Mouse (Mus musculus): ENCODE results near the gene Prkab1.

Gene Prkab1

GRCm38 (mm10) chr5:116018196-116018595, 6.1 kb downstream of the Prkab1 start:
- DNase-seq (ENCODE audit: low read depth, low spot score): no peak

- DNase-seq (ENCODE audit: low read depth, low spot score): no peak
Measured at GRCm38 (mm10) chr5:116017391-116017790, 6.9 kb downstream of the Prkab1 start.

- DNase-seq (ENCODE audit: low read depth, low spot score): no peak
Measured at GRCm38 (mm10) chr5:116016542-116016941, 7.8 kb downstream of the Prkab1 start.

GRCm38 (mm10) chr5:116014237-116014636, 10.1 kb downstream of the Prkab1 start:
- DNase-seq (ENCODE audit: low read depth, low spot score): no peak

- DNase-seq (ENCODE audit: low read depth, low spot score): no peak
Measured at GRCm38 (mm10) chr5:116013821-116014220, 10.5 kb downstream of the Prkab1 start.

GRCm38 (mm10) chr5:116012503-116012902, 11.8 kb downstream of the Prkab1 start:
- DNase-seq (ENCODE audit: low read depth, low spot score): no peak

GRCm38 (mm10) chr5:116011700-116012099, 12.6 kb downstream of the Prkab1 start:
- no peak for DNase-seq (ENCODE audit: low read depth, low spot score)

GRCm38 (mm10) chr5:116009884-116010627, 14.3 kb downstream of the Prkab1 start:
- no peak for DNase-seq (ENCODE audit: low read depth, low spot score)

GRCm38 (mm10) chr5:116009091-116009851, 15.0 kb downstream of the Prkab1 start:
- no peak for DNase-seq (ENCODE audit: low read depth, low spot score)

GRCm38 (mm10) chr5:116007723-116008122, 16.6 kb downstream of the Prkab1 start:
- DNase-seq (ENCODE audit: low read depth, low spot score): no peak

- no peak for DNase-seq (ENCODE audit: low read depth, low spot score)
Measured at GRCm38 (mm10) chr5:116006324-116007099, 17.8 kb downstream of the Prkab1 start.

GRCm38 (mm10) chr5:116004271-116004670, 20.0 kb downstream of the Prkab1 start:
- no peak for DNase-seq (ENCODE audit: low read depth, low spot score)

- no peak for DNase-seq (ENCODE audit: low read depth, low spot score)
Measured at GRCm38 (mm10) chr5:116003825-116004224, 20.5 kb downstream of the Prkab1 start.

- DNase-seq (ENCODE audit: low read depth, low spot score): no peak
Measured at GRCm38 (mm10) chr5:116003154-116003553, 21.2 kb downstream of the Prkab1 start.

- DNase-seq (ENCODE audit: low read depth, low spot score): no peak
Measured at GRCm38 (mm10) chr5:115997376-115997775, 26.9 kb downstream of the Prkab1 start.

GRCm38 (mm10) chr5:115994101-115994500, 30.2 kb downstream of the Prkab1 start:
- DNase-seq (ENCODE audit: low read depth, low spot score): no peak

GRCm38 (mm10) chr5:115991717-115992116, 32.6 kb downstream of the Prkab1 start:
- no peak for DNase-seq (ENCODE audit: low read depth, low spot score)

- DNase-seq (ENCODE audit: low read depth, low spot score): no peak
Measured at GRCm38 (mm10) chr5:115987284-115987683, 37.0 kb downstream of the Prkab1 start.

- DNase-seq (ENCODE audit: low read depth, low spot score): no peak
Measured at GRCm38 (mm10) chr5:115985101-115985500, 39.2 kb downstream of the Prkab1 start.

- no peak for DNase-seq (ENCODE audit: low read depth, low spot score)
Measured at GRCm38 (mm10) chr5:115984392-115984791, 39.9 kb downstream of the Prkab1 start.

- DNase-seq (ENCODE audit: low read depth, low spot score): no peak
Measured at GRCm38 (mm10) chr5:115982671-115983373, 41.5 kb downstream of the Prkab1 start.

GRCm38 (mm10) chr5:115980537-115980936, 43.8 kb downstream of the Prkab1 start:
- DNase-seq (ENCODE audit: low read depth, low spot score): no peak
